Mouse (Mus musculus) liver, postnatal 0 days (tissue): ENCODE results near the gene St3gal5. TPM values are rescaled to one million over a fixed set of nuclear protein-coding genes. Genes with fewer than 3 reads are reported as not detected.

Source experiments
- ATAC-seq: fragments of 200-750 bp; cut with Nextera tagmentation; 2 replicates; pipeline ENCODE4 v1.8.0; 2017; ENCODE audit warnings: mild to moderate bottlenecking, moderate library complexity
- DNase-seq: peaks from one replicate; pipeline ENCODE4 v3.0.0-alpha.2; 2016
- H3K27ac ChIP-seq: fragments of 300-500 bp; sonication (generic); 2 replicates; pipeline ENCODE4 v1.5.1; 2014; ENCODE audit warnings: antibody characterized with exemption, moderate library complexity, mild to moderate bottlenecking, low read depth
- H3K27me3 ChIP-seq: fragments of 300-500 bp; sonication (generic); 2 replicates; pipeline ENCODE4 v1.6.1; 2014; ENCODE audit warnings: low read length, control low read depth, mixed read lengths; ENCODE audit not compliant: insufficient read depth
- H3K36me3 ChIP-seq: fragments of 300-500 bp; sonication (generic); replicated peaks from 2 replicates; pipeline ENCODE4 v1.6.1; 2014; ENCODE audit warnings: mild to moderate bottlenecking, control low read depth, low read length, moderate library complexity, mixed read lengths; ENCODE audit not compliant: insufficient read depth
- H3K4me1 ChIP-seq: fragments of 300-500 bp; sonication (generic); 2 replicates; pipeline ENCODE4 v1.6.1; 2014; ENCODE audit warnings: antibody characterized with exemption, mild to moderate bottlenecking, control low read depth; ENCODE audit not compliant: insufficient read depth
- H3K4me2 ChIP-seq: fragments of 300-500 bp; sonication (generic); 2 replicates; pipeline ENCODE4 v1.6.1; 2014; ENCODE audit warnings: low read depth, mild to moderate bottlenecking, low read length, moderate library complexity, mixed read lengths
- H3K4me3 ChIP-seq: fragments of 300-500 bp; sonication (generic); 2 replicates; pipeline ENCODE4 v1.5.1; 2014; ENCODE audit warnings: low read depth, low read length
- H3K9ac ChIP-seq: fragments of 300-500 bp; sonication (generic); replicated peaks from 2 replicates; pipeline ENCODE4 v1.6.1; 2014; ENCODE audit warnings: mild to moderate bottlenecking, moderate library complexity
- H3K9me3 ChIP-seq: fragments of 300-500 bp; sonication (generic); 2 replicates; pipeline ENCODE4 v1.6.1; 2016; ENCODE audit warnings: mild to moderate bottlenecking, control low read depth, low read length, mixed read lengths
- CTCF ChIP-seq: sonication (generic); IDR thresholded peaks from 2 replicates; pipeline ENCODE4 v1.5.1; 2016; ENCODE audit warnings: antibody characterized with exemption, low read depth
- EP300 ChIP-seq: IDR thresholded peaks from 2 replicates; pipeline ENCODE4 v1.6.1; 2016; ENCODE audit warnings: antibody characterized with exemption, low read depth, mild to moderate bottlenecking
- WGBS: fragments of 180-500 bp; shearing (Covaris S2); extraction: QIAGEN DNeasy Blood & Tissue Kit; methylation state at CpG from one replicate; pipeline ENCODE4 v1.1.7; 2014; ENCODE audit not compliant: insufficient replicate concordance; 5-methylcytosine and 5-hydroxymethylcytosine counted together
- polyA plus RNA-seq: library from polyadenylated mRNA; unstranded; fragments of >200 nt; fragmentation: Nextera tagmentation; extraction: Ambion mirVana; gene quantifications from 2 replicates; pipeline ENCODE4 v1.2.1, GENCODE M21; 2015

Gene St3gal5
- polyA plus RNA-seq, 1 experiment from 2014 or later = 212 TPM

- no peaks in the 10 kb centered on the region for H3K9me3 ChIP-seq
- H3K4me3 ChIP-seq = 0 out of 2 replicates have a peak overlapping the region, but pooled peaks have one; percentile 4
- no peaks in the 10 kb centered on the region for H3K27me3 ChIP-seq
- peaks cover 25% of the 10 kb centered on the region for H3K36me3 ChIP-seq
- TF ChIP-seq EP300 (peak; percentile 93), CTCF (0 out of 2 replicates have a peak, but pooled peaks have one; percentile 1)
- peak overlapping the region; percentile 1; the same call in 1 of the 2 replicates for H3K9ac ChIP-seq
- 55% methylated on average over 14 of the region's 14 CpGs for whole genome bisulfite sequencing
- ATAC-seq (peak; percentile 90), DNase-seq (peak; percentile 78)
- peak overlapping the region; percentile 77 for H3K27ac ChIP-seq
- peak overlapping the region; percentile 60 for H3K4me2 ChIP-seq
- H3K4me1 ChIP-seq = peaks cover 85% of the 10 kb centered on the region
Observed at GRCm38 (mm10) chr6:72108941-72109892, 11.8 kb downstream of the St3gal5 start.

- DNase-seq (no peak), ATAC-seq (no peak)
- TF ChIP-seq CTCF = no peak
- 0 out of 2 replicates have a peak, but pooled peaks have one; percentile 26 for TF ChIP-seq EP300
- H3K36me3 ChIP-seq = peaks cover 34% of the 10 kb centered on the region
- H3K4me3 ChIP-seq = no peak overlapping the region
- H3K4me2 ChIP-seq = peak overlapping the region; percentile 60
- no peak overlapping the region for H3K9ac ChIP-seq
- H3K27ac ChIP-seq = peak overlapping the region; percentile 77; the same call in 1 of the 2 replicates
- 48% methylated on average over 3 of the region's 3 CpGs for WGBS
- no peaks in the 10 kb centered on the region for H3K9me3 ChIP-seq
- H3K4me1 ChIP-seq = peaks cover 77% of the 10 kb centered on the region
- H3K27me3 ChIP-seq = no peaks in the 10 kb centered on the region
Observed at GRCm38 (mm10) chr6:72110577-72110976, 13.2 kb downstream of the St3gal5 start.

DNA sequence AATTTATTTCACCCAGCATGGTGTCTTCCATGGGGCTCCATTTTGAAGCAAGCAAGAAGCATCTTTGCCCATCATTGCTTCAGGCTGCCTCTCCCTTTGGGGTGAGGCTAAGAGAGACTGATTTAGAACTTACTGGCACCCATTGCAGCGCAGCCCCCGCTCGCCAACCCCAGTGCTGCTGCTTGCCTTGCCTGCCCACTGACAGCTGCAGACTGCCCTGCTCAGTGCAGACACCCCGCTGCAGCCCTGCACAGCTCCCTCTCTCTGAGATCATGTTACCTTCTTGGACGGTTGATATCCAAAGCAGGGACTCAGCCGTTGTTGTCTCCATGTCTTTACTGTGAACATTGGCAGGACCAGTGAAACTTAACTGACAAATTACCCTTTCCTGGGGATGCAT lies 15.2 kb downstream of the St3gal5 start:
- Histone ChIP-seq H3K9me3 (no peaks in the 10 kb centered on the region), H3K4me2 (no peak overlapping the region), H3K4me1 (peaks cover 67% of the 10 kb centered on the region), H3K27me3 (no peaks in the 10 kb centered on the region), H3K36me3 (peaks cover 28% of the 10 kb centered on the region), H3K27ac (0 out of 2 replicates have a peak overlapping the region, but pooled peaks have one; percentile 20), H3K9ac (no peak overlapping the region), H3K4me3 (no peak overlapping the region)
- 74% methylated on average over 6 of the region's 6 CpGs for WGBS
- TF ChIP-seq EP300 (no peak), CTCF (no peak)
- ATAC-seq = no peak
- DNase-seq = peak; percentile 11

- WGBS = 76% methylated on average over 2 of the region's 2 CpGs
- no peak for DNase-seq
- no peak overlapping the region for H3K9ac ChIP-seq
- no peak for TF ChIP-seq CTCF
- no peak for TF ChIP-seq EP300
- no peak overlapping the region for H3K4me2 ChIP-seq
- H3K27me3 ChIP-seq = no peaks in the 10 kb centered on the region
- H3K36me3 ChIP-seq = peaks cover 29% of the 10 kb centered on the region
- H3K27ac ChIP-seq = no peak overlapping the region
- no peak for ATAC-seq
- H3K9me3 ChIP-seq = no peaks in the 10 kb centered on the region
- no peak overlapping the region for H3K4me3 ChIP-seq
- H3K4me1 ChIP-seq = peaks cover 64% of the 10 kb centered on the region
Observed at GRCm38 (mm10) chr6:72113093-72113702, 15.8 kb downstream of the St3gal5 start.

DNA sequence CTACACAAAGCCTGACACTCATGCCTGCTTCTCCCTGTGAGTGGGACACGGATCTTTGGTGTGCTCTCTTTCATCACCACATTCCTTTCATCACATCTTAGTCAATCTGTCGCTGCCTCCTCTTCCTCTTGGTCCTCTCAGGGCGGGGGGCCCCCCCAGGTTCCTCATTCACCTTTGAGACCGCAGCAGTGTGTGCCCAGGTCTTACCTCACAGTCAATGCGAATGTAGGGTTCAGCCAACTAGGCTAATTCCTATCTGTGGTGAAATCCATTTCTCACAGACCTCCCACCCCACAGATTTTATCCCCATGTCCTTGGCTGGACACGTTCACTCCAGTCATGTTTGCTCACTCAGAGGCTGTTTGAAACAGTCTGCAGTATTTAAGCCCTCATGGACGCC lies 17.5 kb downstream of the St3gal5 start:
- DNase-seq = peak; percentile 80
- 51% methylated on average over 7 of the region's 7 CpGs for WGBS
- peak overlapping the region; percentile 61 for H3K9ac ChIP-seq
- peak; percentile 91 for ATAC-seq
- H3K27ac ChIP-seq = peak overlapping the region; percentile 82
- TF ChIP-seq EP300 (peak; percentile 81), CTCF (no peak)
- peak overlapping the region; percentile 67; the same call in 1 of the 2 replicates for H3K4me2 ChIP-seq
- no peaks in the 10 kb centered on the region for H3K27me3 ChIP-seq
- H3K9me3 ChIP-seq = no peaks in the 10 kb centered on the region
- H3K4me1 ChIP-seq = peaks cover 50% of the 10 kb centered on the region
- H3K4me3 ChIP-seq = peak overlapping the region; percentile 48
- peaks cover 33% of the 10 kb centered on the region for H3K36me3 ChIP-seq
